Mouse (Mus musculus): ENCODE measurements at regions not wholly inside any gene's neighbourhood (a gene's known extent, or its start where the extent isn't known, plus 50 kb on each side); places are given as distances from the start of the nearest gene placed in this dataset.

DNA sequence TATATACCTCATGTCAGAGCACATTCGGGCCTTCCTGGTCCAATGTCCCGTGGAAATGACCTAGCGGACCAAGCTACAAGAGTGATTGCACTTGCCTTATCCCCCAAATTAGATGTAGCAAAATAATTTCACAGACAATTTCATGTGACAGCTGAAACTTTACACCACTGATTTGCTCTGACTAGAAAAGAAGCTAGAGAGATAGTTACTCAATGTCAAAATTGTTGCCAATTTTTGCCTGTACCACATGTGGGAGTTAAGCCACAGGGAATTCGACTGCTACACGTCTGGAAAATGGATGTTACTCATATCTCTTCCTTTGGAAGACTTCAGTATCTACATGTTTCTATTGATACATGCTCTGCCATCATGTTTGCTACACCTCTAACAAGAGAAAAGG lies 74.6 kb downstream of the Prl2c2 start:
- H3K79me2 ChIP-seq (ENCODE audit: control insufficient read depth, insufficient read depth, low read length, poor library complexity) = no peaks in the 10 kb centered on the region
- no peaks in the 10 kb centered on the region for H3K36me3 ChIP-seq (ENCODE audit: control insufficient read depth in 1 of 2, insufficient read depth in 2 of 2, low read length in 2 of 2)
- no peaks in the 10 kb centered on the region for H3K9me3 ChIP-seq (replicated peaks; ENCODE audit: insufficient read depth, low read length)
- H3K27me3 ChIP-seq (ENCODE audit: control insufficient read depth in 1 of 2, insufficient read depth in 2 of 2, low read length in 2 of 2) = no peaks in the 10 kb centered on the region
- no peak for DNase-seq (ENCODE audit: low read depth, low spot score)
- no peak for TF ChIP-seq MXI1 (IDR thresholded peaks at IDR 0.05; ENCODE audit: low read depth, low read length)
- no peak for TF ChIP-seq ELF1 (IDR thresholded peaks at IDR 0.05; ENCODE audit: low read depth, low read length)
- TF ChIP-seq UBTF (IDR thresholded peaks at IDR 0.05; ENCODE audit: borderline replicate concordance, insufficient read depth, low read depth, low read length) = no peak
- TF ChIP-seq NRF1 (IDR thresholded peaks at IDR 0.05; ENCODE audit: insufficient read depth, low read depth, low read length, poor library complexity, severe bottlenecking) = no peak
- no peak for TF ChIP-seq MAZ (IDR thresholded peaks at IDR 0.05; ENCODE audit: low read depth, low read length)
- no peak for TF ChIP-seq KAT2A (conservative IDR thresholded peaks at IDR 0.05; ENCODE audit: low read depth, low read length)
- no peak for TF ChIP-seq CHD2 (IDR thresholded peaks at IDR 0.05; ENCODE audit: low read length)
- no peak for TF ChIP-seq ZC3H11A (IDR thresholded peaks at IDR 0.05; ENCODE audit: low read depth, low read length)
- TF ChIP-seq SMC3 (IDR thresholded peaks at IDR 0.05; ENCODE audit: low read depth, low read length) = no peak
- no peak for TF ChIP-seq CHD1 (IDR thresholded peaks at IDR 0.05; ENCODE audit: low read depth, low read length)
- no peak for TF ChIP-seq USF2 (IDR thresholded peaks at IDR 0.05; ENCODE audit: borderline replicate concordance in 1 of 2, insufficient read depth in 1 of 2, low read depth in 1 of 2, low read length in 2 of 2)
- no peak for TF ChIP-seq EP300 (IDR thresholded peaks at IDR 0.05; ENCODE audit: low read depth in 1 of 2, low read length in 2 of 2)
- no peak for TF ChIP-seq ZKSCAN1 (IDR thresholded peaks at IDR 0.05; ENCODE audit: low read depth, low read length)
- TF ChIP-seq JUND (IDR thresholded peaks at IDR 0.05; ENCODE audit: low read depth, low read length) = no peak
- no peak for TF ChIP-seq ZMIZ1 (IDR thresholded peaks at IDR 0.05; ENCODE audit: low read depth, low read length)
- TF ChIP-seq MAX (IDR thresholded peaks at IDR 0.05; ENCODE audit: low read length) = no peak
- TF ChIP-seq RAD21 (IDR thresholded peaks at IDR 0.05; ENCODE audit: low read depth, low read length) = no peak
- TF ChIP-seq TBP (IDR thresholded peaks at IDR 0.05; ENCODE audit: low read depth, low read length) = no peak
- no peak overlapping the region for H3K4me3 ChIP-seq (ENCODE audit: control insufficient read depth in 1 of 2, insufficient read depth in 1 of 2, low read depth in 2 of 2, low read length in 2 of 2)
- no peak overlapping the region for H3K27ac ChIP-seq (ENCODE audit: control insufficient read depth, low read depth, low read length)
- H3K4me1 ChIP-seq (ENCODE audit: control insufficient read depth in 1 of 2, insufficient read depth in 2 of 2, low read length in 2 of 2) = no peaks in the 10 kb centered on the region
- no peak overlapping the region for H3K9ac ChIP-seq (ENCODE audit: control insufficient read depth, low read depth, low read length, poor library complexity, severe bottlenecking)

- Histone ChIP-seq H3K27me3 (ENCODE audit: control insufficient read depth in 1 of 2, insufficient read depth in 2 of 2, low read length in 2 of 2) (no peaks in the 10 kb centered on the region), H3K9me3 (replicated peaks; ENCODE audit: insufficient read depth, low read length) (no peaks in the 10 kb centered on the region)
- TF ChIP-seq USF1 (IDR thresholded peaks at IDR 0.05; ENCODE audit: low read depth, low read length) (no peak), GATA1 (IDR thresholded peaks at IDR 0.05; ENCODE audit: low read depth, low read length) (no peak), MYB (IDR thresholded peaks at IDR 0.05; ENCODE audit: low read depth, low read length) (no peak), SIN3A (IDR thresholded peaks at IDR 0.05; ENCODE audit: low read length) (no peak), CHD2 (IDR thresholded peaks at IDR 0.05; ENCODE audit: low read length) (no peak), POLR2AphosphoS5 (IDR thresholded peaks at IDR 0.05; ENCODE audit: borderline replicate concordance, low read depth, low read length) (no peak), ZC3H11A (IDR thresholded peaks at IDR 0.05; ENCODE audit: low read depth, low read length) (no peak), EP300 (IDR thresholded peaks at IDR 0.05; ENCODE audit: low read depth in 1 of 2, low read length in 2 of 2) (no peak), JUND (IDR thresholded peaks at IDR 0.05; ENCODE audit: low read depth, low read length) (no peak), E2F4 (IDR thresholded peaks at IDR 0.05; ENCODE audit: borderline replicate concordance, low read depth, low read length) (no peak), HCFC1 (IDR thresholded peaks at IDR 0.05; ENCODE audit: low read depth, low read length) (no peak), TAL1 (IDR thresholded peaks at IDR 0.05; ENCODE audit: low read length) (no peak), ZNF384 (IDR thresholded peaks at IDR 0.05; ENCODE audit: low read depth, low read length) (no peak), NRF1 (IDR thresholded peaks at IDR 0.05; ENCODE audit: insufficient read depth, low read depth, low read length, poor library complexity, severe bottlenecking) (no peak), BHLHE40 (IDR thresholded peaks at IDR 0.05; ENCODE audit: borderline replicate concordance, low read depth, low read length) (no peak), MYC (IDR thresholded peaks at IDR 0.05; ENCODE audit: low read depth, low read length) (no peak), RAD21 (IDR thresholded peaks at IDR 0.05; ENCODE audit: low read depth, low read length) (no peak), RCOR1 (IDR thresholded peaks at IDR 0.05; ENCODE audit: low read depth, low read length) (no peak)
Measured at GRCm38 (mm10) chr13:12929806-12930205, 75.4 kb downstream of the Prl2c2 start.

More at GRCm38 (mm10) chr13:12929806-12930205, 75.4 kb downstream of the Prl2c2 start:
- H3K4me3 ChIP-seq (ENCODE audit: control insufficient read depth in 1 of 2, insufficient read depth in 1 of 2, low read depth in 2 of 2, low read length in 2 of 2) = no peak overlapping the region
- H3K36me3 ChIP-seq (ENCODE audit: control insufficient read depth in 1 of 2, insufficient read depth in 2 of 2, low read length in 2 of 2) = no peaks in the 10 kb centered on the region
- no peaks in the 10 kb centered on the region for H3K79me2 ChIP-seq (ENCODE audit: control insufficient read depth, insufficient read depth, low read length, poor library complexity)
- H3K9ac ChIP-seq (ENCODE audit: control insufficient read depth, low read depth, low read length, poor library complexity, severe bottlenecking) = no peak overlapping the region
- DNase-seq (ENCODE audit: low read depth, low spot score) = no peak
- H3K27ac ChIP-seq (ENCODE audit: control insufficient read depth, low read depth, low read length) = no peak overlapping the region
- H3K4me1 ChIP-seq (ENCODE audit: control insufficient read depth in 1 of 2, insufficient read depth in 2 of 2, low read length in 2 of 2) = no peaks in the 10 kb centered on the region

Data from MEL (cell line).